Mouse (Mus musculus) gastrocnemius, postnatal 10 days (tissue): ENCODE measurements around the gene S100a8. TPM values are rescaled to one million over a fixed set of nuclear protein-coding genes. Genes with fewer than 3 reads are reported as not detected.

Experiments used
- DNase-seq: peaks from one replicate; pipeline ENCODE4 v3.0.0; 2021; ENCODE audit warnings: mixed read lengths
- long read RNA-seq, 2 experiments: library from polyadenylated mRNA; stranded (forward); transcript quantifications; one replicate each; pipeline ENCODE4 v2.0.0; 2021
- total RNA-seq, 2 experiments: library from RNA; stranded (reverse); gene quantifications; 2 replicates each; pipeline ENCODE4 v1.2.3; 2021

The S100a8 gene
- total RNA-seq, result 10 to 100 TPM in 1 of 2 experiments, under 1 TPM in 1; 0.94 to 42.3 TPM
- long read RNA-seq, experiment 1, transcript S100a8-201 (3 exons, 486 nt), result major isoform, 8 of 8 reads
- long read RNA-seq, experiment 1, partial matches to known transcripts, result 0 of 8 reads
- long read RNA-seq, experiment 1, other reads (novel, unspliced or antisense), result 0 of 8 reads
- long read RNA-seq, experiment 2, result 0 reads

DNA sequence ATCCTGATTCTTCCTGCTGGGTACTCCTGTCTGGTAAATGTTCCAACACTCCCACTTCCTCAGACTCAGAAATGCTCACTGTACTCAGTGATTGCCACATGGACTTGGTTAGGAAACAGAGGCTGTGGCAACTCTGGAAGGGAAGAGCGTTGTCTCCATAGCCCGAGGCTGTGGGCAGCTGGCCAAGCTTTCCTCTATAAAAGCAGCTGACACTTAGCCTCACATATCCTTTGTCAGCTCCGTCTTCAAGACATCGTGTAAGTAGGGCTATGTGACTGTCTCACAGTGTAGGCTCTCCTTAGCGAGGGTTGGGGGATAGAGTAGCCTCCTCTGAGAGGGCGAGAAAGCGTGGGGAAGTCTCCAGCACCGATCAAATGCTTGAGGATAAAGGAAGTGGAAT lies at the start of gene S100a8:
Gene S100a8 (plus strand): TSS at position 133 of the 400 bp plus-strand sequence.
- peak; percentile 35 for DNase-seq

GRCm38 (mm10) chr3:90621552-90621951 lies 47.2 kb upstream of the S100a8 start:
- no peak for DNase-seq

DNA sequence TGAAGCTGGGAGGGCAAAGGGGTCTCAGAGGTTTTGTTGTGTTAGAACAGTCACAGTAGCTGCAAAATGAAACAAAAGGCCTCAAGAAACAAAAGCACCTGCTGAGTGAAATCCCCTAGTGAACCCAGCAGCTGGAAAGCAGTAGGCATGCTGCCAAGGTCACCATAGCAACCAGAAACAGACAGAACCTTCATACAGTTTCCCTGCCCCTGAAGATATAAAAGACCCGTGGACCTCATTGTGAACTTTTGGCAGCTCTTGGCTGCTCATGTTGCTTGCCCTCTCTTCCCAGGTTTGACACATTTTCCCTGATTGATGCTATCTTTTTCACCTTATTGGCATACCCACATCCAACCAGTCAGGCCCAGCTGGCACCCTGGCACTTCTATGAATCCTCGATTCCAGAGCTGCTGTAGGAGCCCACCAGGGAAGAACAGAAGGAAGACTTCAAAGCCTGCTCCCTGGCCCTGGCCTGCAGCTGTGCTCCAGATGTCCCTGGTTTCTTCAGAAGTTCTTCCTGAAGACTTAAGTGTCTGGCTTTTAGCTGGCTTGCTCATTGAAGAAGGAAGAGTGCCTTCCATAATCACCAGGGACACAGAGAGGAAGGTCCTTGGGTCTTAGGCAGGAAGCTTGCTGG lies 45.2 kb upstream of the S100a8 start:
- DNase-seq, result peak; percentile 76

GRCm38 (mm10) chr3:90625496-90625895 lies 43.3 kb upstream of the S100a8 start:
- DNase-seq, result no peak

- DNase-seq, result no peak
Observed at GRCm38 (mm10) chr3:90626266-90627021, 42.3 kb upstream of the S100a8 start.

DNA sequence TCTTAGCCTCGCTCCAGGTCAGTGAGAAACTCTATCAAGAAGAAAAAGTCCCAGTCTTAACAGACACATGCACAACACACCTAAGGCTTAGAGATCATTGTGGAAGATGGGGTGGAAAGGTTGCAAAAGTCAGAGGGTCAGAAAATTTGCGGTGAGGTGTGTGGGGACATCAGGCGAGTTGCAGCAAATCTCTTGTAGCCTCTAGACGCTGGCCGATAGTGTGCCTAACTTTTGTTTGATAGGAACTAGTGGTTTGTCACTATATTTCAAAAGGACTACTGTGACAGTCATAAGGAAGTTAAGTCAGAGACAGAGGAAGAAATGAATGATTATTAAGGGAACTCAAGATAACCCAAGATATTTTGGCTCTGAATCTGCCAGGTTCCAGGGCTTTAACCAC lies 41.4 kb upstream of the S100a8 start:
- DNase-seq, result no peak

- no peak for DNase-seq
Observed at GRCm38 (mm10) chr3:90627807-90628206, 41.0 kb upstream of the S100a8 start.

DNA sequence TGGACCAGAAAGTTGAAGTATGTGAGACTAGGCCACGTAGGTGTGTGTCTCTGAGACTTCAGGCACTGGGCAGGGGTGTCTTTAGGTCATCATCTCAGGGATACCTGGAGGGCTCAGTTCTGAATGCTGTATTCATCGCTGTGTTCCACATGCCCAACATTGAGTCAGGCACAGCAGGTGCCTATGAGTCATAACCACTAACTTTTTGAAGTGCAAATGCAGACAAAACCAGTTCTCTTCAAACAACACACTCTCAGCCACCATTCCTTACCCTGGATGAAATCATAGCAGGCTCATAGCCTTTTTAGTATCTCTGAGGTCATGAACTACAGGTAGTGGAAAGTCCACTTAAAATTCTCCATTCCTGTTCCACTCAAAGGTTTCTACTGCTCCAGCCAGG lies 39.5 kb upstream of the S100a8 start:
- no peak for DNase-seq

DNA sequence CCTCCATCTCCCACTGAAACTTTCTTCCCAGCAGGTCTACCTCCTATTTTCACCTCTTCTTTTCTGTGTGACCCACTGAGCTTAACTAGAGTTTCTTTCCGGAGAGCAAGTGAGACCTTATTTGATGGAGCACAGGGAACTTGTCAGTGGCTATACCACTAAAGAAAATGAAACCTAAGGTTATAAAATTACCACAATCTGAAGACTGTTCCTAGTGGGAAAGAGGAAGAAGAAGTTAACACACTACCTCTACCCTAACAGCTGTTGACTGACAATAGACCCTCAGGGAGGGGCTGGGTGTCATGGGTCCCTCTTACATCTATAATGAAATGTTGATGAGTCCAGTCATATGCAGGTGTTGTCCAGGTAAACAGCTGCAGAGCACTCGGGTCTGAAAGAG lies 36.8 kb upstream of the S100a8 start:
- DNase-seq, result no peak

GRCm38 (mm10) chr3:90638511-90639275 lies 30.1 kb upstream of the S100a8 start:
- no peak for DNase-seq

GRCm38 (mm10) chr3:90639511-90640154 lies 29.1 kb upstream of the S100a8 start:
- no peak for DNase-seq

DNA sequence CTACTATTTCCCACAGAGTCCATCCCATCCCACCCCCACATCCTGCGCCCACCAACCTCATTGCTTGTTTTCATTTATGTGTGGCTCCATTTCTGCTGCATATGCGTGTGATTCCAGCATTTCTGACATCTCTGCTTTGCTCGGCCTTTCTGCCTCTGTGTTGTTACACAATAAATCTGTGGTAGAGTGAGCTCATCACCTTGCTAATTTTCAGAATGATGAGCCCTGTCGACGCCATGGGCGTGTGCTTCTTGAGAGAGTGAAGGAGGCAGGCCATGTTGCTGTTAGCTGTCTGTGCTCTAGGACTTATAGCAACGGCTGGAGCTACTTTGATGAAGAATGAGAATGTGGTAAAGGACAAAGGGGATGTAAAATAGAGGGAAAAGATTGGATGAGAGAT lies 27.8 kb upstream of the S100a8 start:
- DNase-seq, result no peak

GRCm38 (mm10) chr3:90644220-90644619 lies 24.6 kb upstream of the S100a8 start:
- DNase-seq, result peak; percentile 59

GRCm38 (mm10) chr3:90647291-90647690 lies 21.5 kb upstream of the S100a8 start:
- DNase-seq, result no peak

DNA sequence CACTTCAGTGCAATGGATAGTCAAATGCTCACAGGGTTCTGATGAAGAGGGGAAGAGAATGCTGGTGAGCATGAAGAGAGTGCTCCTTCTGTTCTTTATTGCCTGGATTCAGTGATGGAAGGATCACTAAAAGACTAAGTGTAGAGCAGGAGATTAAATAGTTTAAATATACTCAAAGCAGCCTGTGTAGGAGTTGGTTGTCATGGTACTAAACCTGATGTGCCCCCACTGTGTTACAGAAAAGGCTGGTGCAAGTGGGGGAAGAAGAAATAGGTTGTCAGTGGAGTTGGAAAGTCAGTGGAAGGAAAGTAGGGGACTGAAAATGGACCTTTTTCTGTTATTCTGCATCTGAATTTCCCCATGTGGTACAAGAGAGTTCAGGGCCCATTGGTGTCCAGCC lies 19.8 kb upstream of the S100a8 start:
- DNase-seq, result no peak

DNA sequence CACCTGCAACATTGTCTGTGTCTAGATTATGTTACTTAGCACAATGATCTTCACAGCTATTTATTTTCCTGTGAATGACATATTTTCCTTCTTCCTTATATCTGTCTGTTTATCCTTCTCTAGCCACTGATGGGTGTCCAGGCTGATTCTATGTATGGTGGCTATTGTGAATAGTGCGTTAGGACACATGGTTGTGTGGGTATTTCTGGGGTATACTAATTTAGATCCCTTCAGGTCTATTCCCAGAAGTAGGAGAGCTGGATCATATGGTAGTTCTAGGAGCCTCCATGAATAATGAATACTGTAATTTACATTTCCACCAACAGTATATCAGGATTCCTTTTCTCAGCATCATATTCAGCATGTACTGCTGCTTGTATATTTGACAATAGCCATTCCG lies 18.9 kb upstream of the S100a8 start:
- no peak for DNase-seq

- DNase-seq, result peak; percentile 69
Observed at GRCm38 (mm10) chr3:90652878-90653508, 15.8 kb upstream of the S100a8 start.

DNA sequence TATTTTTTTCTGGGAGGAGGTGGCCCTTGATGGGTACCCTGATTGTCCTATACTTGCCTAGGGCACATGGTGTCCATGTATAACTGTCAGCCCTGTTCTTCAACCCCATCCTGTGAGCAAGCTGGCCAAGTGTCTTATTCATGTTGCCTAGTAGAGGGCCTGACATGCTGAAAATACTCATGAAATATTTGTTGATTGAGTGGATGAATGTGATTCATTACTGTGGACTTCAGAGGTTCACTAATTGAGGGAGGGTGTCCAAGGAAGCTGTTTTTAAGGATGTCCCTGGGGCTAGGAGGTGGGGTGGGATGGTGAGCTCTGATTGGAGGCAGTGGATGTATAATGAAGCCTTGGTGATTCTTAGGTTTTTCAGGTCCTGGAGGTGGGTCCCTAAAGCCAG lies 15.1 kb upstream of the S100a8 start, which contains the start of gene S100a7a:
Gene S100a7a (plus strand): TSS at position 301 of the 400 bp plus-strand sequence.
- DNase-seq, result no peak

DNA sequence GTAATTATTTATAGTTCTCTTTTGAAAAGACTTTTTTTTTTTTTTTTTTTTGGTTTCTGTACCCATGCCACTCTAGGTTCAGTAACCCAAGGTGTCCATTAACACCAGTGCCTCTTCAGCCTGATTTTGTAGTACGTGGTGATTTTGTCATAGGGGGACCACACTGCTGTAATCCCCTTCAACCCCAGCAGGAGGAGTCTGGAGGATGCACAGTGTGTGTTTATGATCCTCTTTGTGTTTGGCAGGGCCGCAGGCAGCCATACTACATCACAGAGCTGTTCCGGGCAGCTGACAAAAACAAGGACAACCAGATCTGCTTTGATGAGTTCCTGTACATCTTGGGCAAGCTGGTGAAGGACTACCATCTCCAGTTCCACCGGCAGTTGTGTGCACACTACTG lies 11.4 kb upstream of the S100a8 start:
- DNase-seq, result peak; percentile 12

GRCm38 (mm10) chr3:90659364-90660044 lies 9.3 kb upstream of the S100a8 start:
- no peak for DNase-seq

GRCm38 (mm10) chr3:90664219-90664618 lies 4.6 kb upstream of the S100a8 start:
- no peak for DNase-seq
